Mouse (Mus musculus): ENCODE data around the gene Zfp821.

Zfp821 gene

DNA sequence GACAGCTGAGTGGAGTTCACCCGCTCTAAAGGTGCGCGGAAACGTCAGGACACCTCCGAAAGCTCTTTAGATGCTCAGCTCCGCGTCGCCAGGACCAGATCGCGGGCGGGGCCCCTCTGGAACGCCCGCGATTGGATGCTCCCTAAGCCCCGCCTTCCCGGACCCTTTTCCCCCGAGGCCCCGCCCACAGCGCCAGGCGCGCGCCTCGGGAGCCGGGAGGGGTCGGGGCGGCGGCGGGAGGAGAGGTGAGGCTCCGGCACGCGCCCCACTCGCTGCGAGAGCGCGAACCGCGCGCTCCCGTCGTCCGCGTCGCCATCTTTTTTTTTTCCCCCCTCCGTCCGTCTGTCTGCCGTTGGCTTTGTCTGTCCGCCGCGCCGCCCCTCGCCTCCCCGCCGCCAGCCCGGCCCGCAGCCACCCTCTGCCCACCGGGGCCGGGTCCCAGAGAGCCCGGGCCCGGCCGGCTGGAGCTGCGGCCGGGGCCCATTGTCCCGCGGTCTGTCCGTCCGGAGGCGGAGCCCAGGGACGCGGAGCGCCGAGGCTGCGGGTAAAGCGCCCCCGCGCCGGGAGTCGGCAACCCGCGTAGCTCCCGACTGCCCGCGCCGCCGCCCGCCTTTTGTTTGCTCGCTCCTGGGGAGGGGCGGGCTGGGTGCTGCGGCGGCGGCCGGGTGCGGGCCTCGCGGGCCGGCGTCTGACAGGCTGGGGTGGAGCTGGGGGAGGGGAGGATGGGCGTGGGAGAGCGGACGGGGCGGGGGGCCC lies at the start of gene Zfp821:
Zfp821 (plus strand) TSS at position 227 of the 756 bp plus-strand sequence.
- Histone ChIP-seq H3K36me3 (ENCODE audit: control insufficient read depth, insufficient read depth, low read length, poor library complexity, severe bottlenecking) (peaks cover 3% of the 10 kb centered on the region; the same call in 1 of the 2 replicates), H3K27me3 (ENCODE audit: control insufficient read depth, insufficient read depth, low read length, poor library complexity, severe bottlenecking) (no peaks in the 10 kb centered on the region)
- peak; percentile 92 for DNase-seq (ENCODE audit: low read depth, low spot score)

DNA sequence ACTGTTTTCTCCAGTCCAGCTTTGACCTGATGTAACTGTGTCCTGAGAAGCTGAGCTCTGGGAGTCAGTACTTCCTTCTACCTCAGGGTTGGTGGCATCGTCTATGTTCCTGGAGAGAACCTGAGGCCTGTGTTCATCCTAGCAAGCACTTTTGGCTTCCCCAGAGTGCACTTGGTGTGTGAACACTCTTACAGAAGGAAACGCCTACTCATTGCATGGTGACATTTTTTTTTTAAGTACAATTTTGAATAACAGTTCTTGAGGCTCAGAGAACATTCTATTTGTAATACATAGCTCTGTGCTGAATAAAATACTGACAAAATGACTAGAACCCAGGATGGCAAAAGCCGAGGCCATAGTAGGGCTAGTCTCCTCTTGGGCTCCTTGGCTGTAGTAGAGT lies 48.5 kb upstream of the Zfp821 start:
- H3K27me3 ChIP-seq (ENCODE audit: control insufficient read depth, insufficient read depth, low read length, poor library complexity, severe bottlenecking): no peaks in the 10 kb centered on the region
- H3K36me3 ChIP-seq (ENCODE audit: control insufficient read depth, insufficient read depth, low read length, poor library complexity, severe bottlenecking): no peaks in the 10 kb centered on the region
- DNase-seq (ENCODE audit: low read depth, low spot score): no peak

DNA sequence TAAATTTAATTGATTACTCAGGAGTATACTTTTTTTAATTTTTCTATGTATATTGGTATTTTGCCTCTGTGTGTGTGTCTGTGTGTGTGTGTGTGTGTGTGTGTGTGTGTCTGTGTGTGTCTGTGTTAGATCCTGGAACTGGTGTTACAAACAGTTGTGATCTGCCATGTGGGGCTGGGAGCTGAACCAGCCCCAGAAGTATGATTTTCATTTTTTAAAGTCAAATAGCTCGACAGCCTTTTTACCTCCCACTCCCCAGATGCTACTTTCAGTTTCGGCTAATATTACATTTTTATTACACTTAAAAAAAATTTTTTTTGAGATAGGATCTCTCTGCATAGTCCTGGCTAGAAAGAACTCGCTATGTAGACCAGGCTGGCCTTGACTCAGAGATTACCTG lies 43.0 kb upstream of the Zfp821 start:
- Histone ChIP-seq H3K36me3 (ENCODE audit: control insufficient read depth, insufficient read depth, low read length, poor library complexity, severe bottlenecking) (no peaks in the 10 kb centered on the region), H3K27me3 (ENCODE audit: control insufficient read depth, insufficient read depth, low read length, poor library complexity, severe bottlenecking) (no peaks in the 10 kb centered on the region)
- no peak for DNase-seq (ENCODE audit: low read depth, low spot score)

DNA sequence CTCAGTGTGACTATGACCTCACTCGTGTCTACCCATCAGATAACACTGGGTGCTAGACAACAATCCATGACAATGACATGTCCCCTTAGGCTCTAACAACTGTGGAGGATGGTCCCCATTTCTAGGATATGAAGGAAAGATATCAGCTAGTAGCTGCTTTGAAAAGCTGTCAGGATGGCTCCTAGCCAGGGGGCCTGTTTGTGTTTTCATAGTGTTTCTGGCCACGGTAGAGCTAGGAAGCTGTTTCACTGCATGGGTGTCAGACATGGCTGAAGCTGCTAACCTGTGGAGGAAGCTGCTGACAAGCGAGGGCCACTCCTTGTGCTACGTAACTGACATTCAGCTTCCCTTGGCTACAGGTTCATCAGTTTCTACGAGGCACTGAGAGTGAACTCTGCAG lies 38.7 kb upstream of the Zfp821 start:
- no peaks in the 10 kb centered on the region; the same call in none of the 2 replicates for H3K36me3 ChIP-seq (ENCODE audit: control insufficient read depth, insufficient read depth, low read length, poor library complexity, severe bottlenecking)
- no peak for DNase-seq (ENCODE audit: low read depth, low spot score)
- H3K27me3 ChIP-seq (ENCODE audit: control insufficient read depth, insufficient read depth, low read length, poor library complexity, severe bottlenecking): no peaks in the 10 kb centered on the region

DNA sequence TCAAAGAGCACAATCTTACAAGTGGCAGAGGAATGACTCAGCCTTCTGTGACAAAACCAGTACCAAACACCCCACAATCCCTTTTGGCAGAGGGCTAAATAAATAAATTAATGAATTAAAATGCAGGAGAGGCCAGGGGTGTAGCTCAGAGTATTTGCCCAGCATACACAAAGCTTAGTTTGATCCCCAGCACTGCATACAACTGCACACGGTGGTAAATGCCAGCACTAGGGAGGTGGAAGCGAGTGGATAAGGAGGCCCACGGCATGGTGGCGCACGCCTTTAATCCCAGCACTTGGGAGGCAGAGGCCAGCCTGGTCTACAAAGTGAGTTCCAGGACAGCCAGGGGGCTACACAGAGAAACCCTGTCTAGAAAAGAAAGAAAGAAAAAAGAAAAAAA lies 32.7 kb upstream of the Zfp821 start:
- peaks cover 11% of the 10 kb centered on the region for H3K36me3 ChIP-seq (ENCODE audit: control insufficient read depth, insufficient read depth, low read length, poor library complexity, severe bottlenecking)
- DNase-seq (ENCODE audit: low read depth, low spot score): no peak

DNA sequence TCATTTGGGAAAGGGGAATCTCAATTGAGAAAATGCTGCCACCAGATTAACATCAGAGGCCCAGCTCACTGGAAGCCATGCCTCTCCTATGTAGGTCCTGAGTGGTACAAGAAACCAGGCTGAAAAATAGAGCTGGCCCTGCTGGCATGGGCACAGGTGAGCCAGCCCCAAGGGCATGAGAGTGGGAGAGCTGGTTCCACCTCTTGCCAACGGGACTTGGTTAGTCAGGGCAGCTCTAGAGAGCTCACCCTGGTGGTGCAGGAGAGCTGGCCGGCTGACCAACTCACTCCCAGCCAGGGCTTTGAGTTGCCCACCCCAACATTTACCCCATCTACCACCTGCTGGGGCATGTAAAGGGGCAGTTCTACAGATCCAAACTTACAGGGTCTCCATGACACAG lies 31.8 kb upstream of the Zfp821 start:
- peaks cover 14% of the 10 kb centered on the region for H3K36me3 ChIP-seq (ENCODE audit: control insufficient read depth, insufficient read depth, low read length, poor library complexity, severe bottlenecking)
- DNase-seq (ENCODE audit: low read depth, low spot score): no peak
- H3K27me3 ChIP-seq (ENCODE audit: control insufficient read depth, insufficient read depth, low read length, poor library complexity, severe bottlenecking): no peaks in the 10 kb centered on the region

More for the DNA sequence above, 32.7 kb upstream of the Zfp821 start:
- H3K27me3 ChIP-seq (ENCODE audit: control insufficient read depth, insufficient read depth, low read length, poor library complexity, severe bottlenecking): no peaks in the 10 kb centered on the region

DNA sequence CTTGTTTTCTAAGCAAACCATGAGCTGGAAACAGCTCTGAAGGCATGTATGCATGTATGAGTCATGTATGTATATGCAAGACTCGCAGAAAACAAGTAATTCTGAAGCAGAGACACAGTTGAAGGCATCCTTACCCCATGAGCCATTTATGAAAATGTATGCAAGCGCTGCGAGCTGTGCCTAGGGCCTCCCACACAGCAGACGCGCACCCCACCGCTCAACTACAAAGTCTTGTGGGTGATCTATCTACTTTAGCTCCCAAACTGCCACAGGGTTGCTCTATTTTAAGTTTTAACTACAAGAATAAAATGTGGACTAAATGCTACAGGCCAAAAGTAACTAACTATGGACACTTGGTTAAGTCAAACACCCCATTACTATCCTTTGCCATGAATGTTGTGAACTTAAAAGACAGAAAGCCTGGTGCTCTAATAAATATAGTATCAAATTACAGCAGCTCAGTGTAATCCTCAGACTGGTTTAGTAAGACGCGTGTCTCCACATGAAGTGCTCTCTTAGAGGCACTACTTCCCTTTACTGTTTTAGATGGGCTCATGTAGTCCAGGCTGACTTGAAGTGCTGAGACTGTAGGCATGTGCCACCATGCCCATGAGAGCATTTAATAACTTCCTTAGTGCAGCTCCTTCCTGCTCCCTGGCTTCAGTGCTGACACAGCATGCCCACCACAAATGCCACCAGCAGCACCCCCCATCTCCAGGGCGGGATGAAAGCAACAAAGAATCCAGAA lies 29.3 kb upstream of the Zfp821 start:
- no peak for DNase-seq (ENCODE audit: low read depth, low spot score)
- H3K27me3 ChIP-seq (ENCODE audit: control insufficient read depth, insufficient read depth, low read length, poor library complexity, severe bottlenecking): no peaks in the 10 kb centered on the region
- H3K36me3 ChIP-seq (ENCODE audit: control insufficient read depth, insufficient read depth, low read length, poor library complexity, severe bottlenecking): peaks cover 16% of the 10 kb centered on the region

DNA sequence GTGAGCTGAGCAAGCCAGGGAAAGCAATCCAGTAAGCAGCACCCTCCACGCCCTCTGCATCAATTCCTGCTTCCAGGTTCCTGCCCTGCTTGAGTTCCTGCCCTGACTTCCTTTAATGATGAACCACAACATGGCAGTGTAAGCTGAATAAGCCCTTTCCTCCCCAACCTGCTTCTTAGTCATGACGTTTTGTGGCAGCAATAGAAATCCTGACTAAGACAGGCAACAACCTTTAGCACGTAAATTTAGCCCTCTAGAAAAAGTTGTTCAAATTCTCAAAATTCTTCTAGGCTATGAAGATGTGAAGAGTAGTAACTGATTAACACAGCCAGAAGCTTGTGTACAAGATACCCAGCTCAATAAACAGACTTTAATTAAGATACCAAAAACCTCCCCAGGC lies 23.8 kb upstream of the Zfp821 start:
- Histone ChIP-seq H3K27me3 (ENCODE audit: control insufficient read depth, insufficient read depth, low read length, poor library complexity, severe bottlenecking) (no peaks in the 10 kb centered on the region), H3K36me3 (ENCODE audit: control insufficient read depth, insufficient read depth, low read length, poor library complexity, severe bottlenecking) (peaks cover 19% of the 10 kb centered on the region)
- no peak for DNase-seq (ENCODE audit: low read depth, low spot score)

DNA sequence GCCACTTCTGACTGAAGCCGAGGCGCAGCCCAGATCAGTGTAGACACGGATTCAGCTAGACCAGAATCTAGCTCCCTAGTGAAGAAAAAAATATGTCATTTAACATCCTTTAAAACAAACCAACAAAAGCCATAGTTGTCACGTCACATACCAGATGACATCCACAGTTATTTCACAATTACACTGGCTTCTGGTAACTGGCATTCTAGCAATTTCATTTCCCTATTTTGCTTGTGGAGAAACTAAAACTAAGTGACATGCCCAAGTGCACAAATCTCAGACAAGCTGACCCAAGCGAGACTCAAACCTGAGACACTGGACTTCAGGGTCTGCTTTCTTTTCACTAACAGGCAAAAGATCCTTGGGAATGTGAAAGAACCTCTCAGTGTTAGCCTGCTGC lies 23.2 kb upstream of the Zfp821 start:
- Histone ChIP-seq H3K27me3 (ENCODE audit: control insufficient read depth, insufficient read depth, low read length, poor library complexity, severe bottlenecking) (no peaks in the 10 kb centered on the region), H3K36me3 (ENCODE audit: control insufficient read depth, insufficient read depth, low read length, poor library complexity, severe bottlenecking) (peaks cover 17% of the 10 kb centered on the region)
- peak; percentile 27 for DNase-seq (ENCODE audit: low read depth, low spot score)

DNA sequence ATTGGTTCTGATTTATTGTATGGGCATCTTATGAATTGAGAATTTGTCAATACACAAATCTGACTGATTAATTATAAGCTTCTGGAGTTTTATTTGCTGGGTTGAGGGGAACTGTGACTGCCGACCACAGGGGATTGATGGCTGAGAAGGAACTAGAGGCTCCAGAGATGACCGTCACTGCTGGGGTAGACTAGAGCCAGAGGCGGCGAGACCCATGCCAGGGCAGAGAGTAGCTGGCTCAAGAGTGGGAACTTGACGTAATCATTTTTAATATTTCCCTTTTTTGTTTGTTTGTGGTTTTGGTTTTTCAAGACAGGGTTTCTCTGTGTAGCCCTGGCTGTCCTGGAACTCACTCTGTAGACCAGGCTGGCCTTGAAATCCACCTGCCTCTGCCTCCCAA lies 18.1 kb upstream of the Zfp821 start:
- Histone ChIP-seq H3K36me3 (ENCODE audit: control insufficient read depth, insufficient read depth, low read length, poor library complexity, severe bottlenecking) (peaks cover 4% of the 10 kb centered on the region; the same call in 1 of the 2 replicates), H3K27me3 (ENCODE audit: control insufficient read depth, insufficient read depth, low read length, poor library complexity, severe bottlenecking) (no peaks in the 10 kb centered on the region)
- no peak for DNase-seq (ENCODE audit: low read depth, low spot score)

DNA sequence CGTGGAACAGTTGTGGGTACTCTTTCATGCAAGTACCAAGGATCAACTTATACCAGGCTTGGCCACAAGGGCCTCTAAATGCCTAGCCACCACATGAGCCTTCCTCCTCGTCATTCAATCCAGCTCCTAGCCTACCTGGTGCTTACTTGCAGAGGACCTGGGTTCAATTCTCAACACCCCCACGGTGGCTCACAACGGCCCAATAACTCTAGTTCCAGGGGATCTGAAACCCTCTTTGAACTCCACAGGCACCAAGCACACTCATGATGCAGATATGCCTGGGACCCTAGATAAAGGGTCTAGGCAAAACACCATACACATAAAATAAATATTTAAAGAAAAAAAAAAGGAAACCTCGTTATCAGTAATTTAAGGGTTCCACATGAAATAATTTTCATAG lies 13.6 kb upstream of the Zfp821 start:
- no peaks in the 10 kb centered on the region for H3K36me3 ChIP-seq (ENCODE audit: control insufficient read depth, insufficient read depth, low read length, poor library complexity, severe bottlenecking)
- peak; percentile 61 for DNase-seq (ENCODE audit: low read depth, low spot score)
- no peaks in the 10 kb centered on the region for H3K27me3 ChIP-seq (ENCODE audit: control insufficient read depth, insufficient read depth, low read length, poor library complexity, severe bottlenecking)

DNA sequence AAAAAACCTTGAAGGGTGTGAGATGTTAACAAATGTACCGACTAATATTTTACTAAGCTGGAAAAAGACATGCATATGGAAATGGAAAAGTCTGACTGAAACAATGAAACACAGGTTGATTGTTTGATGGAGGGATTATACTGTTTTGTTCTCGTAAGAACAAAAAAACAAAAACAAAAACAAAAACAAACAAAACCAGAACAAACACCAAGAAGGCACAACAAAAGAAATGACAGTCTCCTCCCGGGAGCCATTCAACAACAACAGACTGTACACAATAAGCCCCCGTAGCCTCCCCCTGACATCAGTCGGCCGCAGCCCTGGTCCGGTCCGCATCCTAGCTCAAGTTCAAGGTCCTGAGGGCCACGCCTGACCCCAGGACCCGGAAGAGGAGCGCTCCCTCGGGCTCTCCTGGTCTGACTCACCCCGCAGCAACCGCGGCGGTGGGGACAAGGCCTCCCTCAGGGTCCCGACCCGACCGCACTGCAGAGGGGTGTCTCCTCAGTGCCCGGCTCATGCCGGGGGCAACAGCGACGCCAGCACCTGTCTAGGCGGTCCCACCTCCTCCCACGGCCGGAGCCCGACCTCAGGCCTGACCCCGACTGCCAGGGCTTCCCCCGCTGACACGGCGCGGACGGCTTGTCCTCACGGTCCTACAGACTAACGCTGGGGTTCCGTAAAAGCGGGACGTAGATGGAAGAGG lies 12.8 kb upstream of the Zfp821 start:
- DNase-seq (ENCODE audit: low read depth, low spot score): no peak
- H3K27me3 ChIP-seq (ENCODE audit: control insufficient read depth, insufficient read depth, low read length, poor library complexity, severe bottlenecking): no peaks in the 10 kb centered on the region; the same call in 1 of the 2 replicates

DNA sequence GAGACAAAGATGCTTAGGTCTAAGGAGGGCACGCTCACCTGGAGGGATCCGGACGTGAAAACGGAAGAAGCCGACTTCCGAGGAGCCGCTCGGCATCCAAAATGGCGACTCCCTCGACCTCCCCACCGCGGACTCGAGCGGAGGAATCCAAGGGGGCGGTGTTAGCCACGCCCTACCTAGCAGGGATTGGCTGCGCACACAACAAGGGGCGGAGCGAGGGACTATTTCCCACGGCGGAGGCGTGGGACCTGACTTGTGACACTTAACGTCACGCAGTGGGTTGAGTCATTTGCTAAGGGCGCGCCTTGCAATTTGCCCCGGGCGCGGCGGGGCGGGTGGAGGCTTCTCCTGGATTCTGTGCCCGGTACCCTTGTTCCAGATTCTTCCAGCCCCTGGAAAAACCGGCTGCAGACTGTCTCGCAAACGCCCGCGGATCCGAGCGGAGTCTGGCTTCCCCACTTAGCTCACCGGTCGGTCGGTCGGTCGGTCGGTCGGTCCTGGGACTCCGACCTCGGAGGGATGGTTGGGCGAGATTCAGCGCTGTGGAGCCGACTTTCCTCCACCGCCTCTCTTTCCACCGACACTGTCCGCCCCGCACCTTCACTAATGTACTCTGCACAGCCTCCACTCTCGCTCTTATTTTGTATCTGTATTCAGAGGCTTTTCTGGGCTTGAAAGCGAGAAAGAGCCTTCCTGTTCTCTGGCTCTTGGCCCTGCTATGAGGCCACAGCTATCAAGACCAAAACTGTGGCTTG lies 12.0 kb upstream of the Zfp821 start, which contains the start of gene Ist1:
Ist1 (minus strand) TSS at position 115 of the 755 bp plus-strand sequence.
- DNase-seq (ENCODE audit: low read depth, low spot score): peak; percentile 99
- H3K27me3 ChIP-seq (ENCODE audit: control insufficient read depth, insufficient read depth, low read length, poor library complexity, severe bottlenecking): no peaks in the 10 kb centered on the region; the same call in 1 of the 2 replicates
- no peaks in the 10 kb centered on the region for H3K36me3 ChIP-seq (ENCODE audit: control insufficient read depth, insufficient read depth, low read length, poor library complexity, severe bottlenecking)

More for the DNA sequence above, 12.8 kb upstream of the Zfp821 start:
- H3K36me3 ChIP-seq (ENCODE audit: control insufficient read depth, insufficient read depth, low read length, poor library complexity, severe bottlenecking): no peaks in the 10 kb centered on the region

DNA sequence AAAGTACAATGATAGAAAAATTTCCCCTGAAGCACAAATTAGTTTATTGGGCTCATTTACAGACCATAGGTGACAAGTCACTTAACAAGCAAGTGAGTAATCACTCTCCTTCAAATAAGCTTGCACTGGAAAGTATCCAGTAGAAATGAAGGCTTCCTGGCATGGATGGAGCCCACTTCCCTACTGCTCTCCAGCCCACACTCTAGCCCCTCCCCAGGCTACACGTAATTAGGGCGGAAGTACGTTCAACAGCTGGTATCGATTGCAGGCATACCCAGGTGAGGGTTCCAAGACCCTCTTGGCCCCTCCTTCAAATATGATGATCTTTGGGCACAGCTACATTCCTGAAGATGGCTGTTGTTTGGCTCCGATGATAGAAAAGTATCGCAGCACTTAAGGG lies 11.2 kb upstream of the Zfp821 start:
- DNase-seq (ENCODE audit: low read depth, low spot score): no peak
- H3K27me3 ChIP-seq (ENCODE audit: control insufficient read depth, insufficient read depth, low read length, poor library complexity, severe bottlenecking): no peaks in the 10 kb centered on the region; the same call in 1 of the 2 replicates
- H3K36me3 ChIP-seq (ENCODE audit: control insufficient read depth, insufficient read depth, low read length, poor library complexity, severe bottlenecking): no peaks in the 10 kb centered on the region

Measured in splenic B cell, adult 2 months (primary cell).